Mouse (Mus musculus) myocyte (in vitro differentiated cells): ENCODE data around the gene Tbl2.

Experiments
- CEBPB ChIP-seq: IDR thresholded peaks from 2 replicates; pipeline ENCODE4 v1.6.1; 2011; ENCODE audit warnings: mild to moderate bottlenecking, moderate library complexity; ENCODE audit not compliant: poor library complexity, insufficient read depth, severe bottlenecking
- E2F4 ChIP-seq: IDR thresholded peaks from one replicate; pipeline ENCODE4 v1.6.1; 2011; ENCODE audit warnings: mild to moderate bottlenecking, control low read depth, moderate library complexity; ENCODE audit not compliant: insufficient read depth
- MAX ChIP-seq: IDR thresholded peaks from one replicate; pipeline ENCODE4 v1.6.1; 2011; ENCODE audit warnings: low read depth, mild to moderate bottlenecking, control low read depth
- MYOD1 ChIP-seq, 3 experiments: IDR thresholded peaks; one replicate each; pipeline ENCODE4 v1.6.1; 2011; ENCODE audit warnings: control low read depth in 2 of 3, low read depth in 2 of 3, mild to moderate bottlenecking in 2 of 3, moderate library complexity in 1 of 3; ENCODE audit not compliant: insufficient read length in 2 of 3, control insufficient read depth in 1 of 3
- MYOG ChIP-seq, 3 experiments: IDR thresholded peaks; one replicate each; pipeline ENCODE4 v1.6.1; 2011; ENCODE audit warnings: control low read depth in 2 of 3, low read depth in 2 of 3, mild to moderate bottlenecking in 2 of 3; ENCODE audit not compliant: insufficient read length in 2 of 3, control insufficient read depth in 1 of 3, insufficient read depth in 1 of 3
- POLR2A ChIP-seq: IDR thresholded peaks from one replicate; pipeline ENCODE4 v1.6.1; 2011; ENCODE audit warnings: low read depth, mild to moderate bottlenecking, control low read depth, moderate library complexity; ENCODE audit not compliant: insufficient read length
- POLR2AphosphoS2 ChIP-seq: IDR thresholded peaks from one replicate; pipeline ENCODE4 v1.6.1; 2011; ENCODE audit warnings: low read depth, control low read depth; ENCODE audit not compliant: insufficient read length
- REST ChIP-seq: IDR thresholded peaks from one replicate; pipeline ENCODE4 v1.6.1; 2011; ENCODE audit warnings: mild to moderate bottlenecking, control low read depth, moderate library complexity; ENCODE audit not compliant: insufficient read depth, insufficient read length
- SRF ChIP-seq: IDR thresholded peaks from one replicate; pipeline ENCODE4 v1.6.1; 2011; ENCODE audit warnings: low read depth; ENCODE audit not compliant: control insufficient read depth, insufficient read length
- TCF12 ChIP-seq: IDR thresholded peaks from one replicate; pipeline ENCODE4 v1.6.1; 2011; ENCODE audit warnings: mild to moderate bottlenecking, control low read depth; ENCODE audit not compliant: poor library complexity, insufficient read depth, severe bottlenecking
- USF1 ChIP-seq: IDR thresholded peaks from one replicate; pipeline ENCODE4 v1.6.1; 2011; ENCODE audit warnings: low read depth, mild to moderate bottlenecking, control low read depth, moderate library complexity

- TF ChIP-seq POLR2A: no peak
- TF ChIP-seq E2F4: no peak
- TF ChIP-seq SRF: no peak
- TF ChIP-seq USF1: no peak
- TF ChIP-seq CEBPB: no peak
- TF ChIP-seq TCF12: no peak
- TF ChIP-seq MAX: no peak
- TF ChIP-seq POLR2AphosphoS2: no peak
- no peak for TF ChIP-seq MYOG (IDR thresholded peaks at IDR 0.05; ENCODE audit: control insufficient read depth in 1 of 3, insufficient read depth in 1 of 3, insufficient read length in 2 of 3, low read depth in 2 of 3)
- TF ChIP-seq MYOD1 (IDR thresholded peaks at IDR 0.05; ENCODE audit: control insufficient read depth in 1 of 3, insufficient read length in 2 of 3, low read depth in 2 of 3): no peak
- no peak for TF ChIP-seq REST
These were observed 11.8 kb downstream of the Tbl2 start for GRCm38 (mm10) chr5:135161221-135161620.
